Mouse (Mus musculus) heart, postnatal 25 days (tissue): Measurements from ENCODE around the gene Mcts2. TPM values are rescaled to one million over a fixed set of nuclear protein-coding genes. Genes with fewer than 3 reads are reported as not detected.

Experiments
- total RNA-seq, 2 experiments: library from RNA; stranded (reverse); gene quantifications; 2 replicates each; pipeline ENCODE4 v1.2.3; 2021

Gene Mcts2
- total RNA-seq, 2 experiments from 2014 or later, result 17.7 to 18.5 TPM

Other genes with a start within 250 kb of the Mcts2 start
- not detected for gene Defb23, start 222.4 kb upstream of the Mcts2 start, total RNA-seq
- not detected for gene Defb20, start 210.0 kb upstream of the Mcts2 start, total RNA-seq
- not detected for gene Defb22, start 196.9 kb upstream of the Mcts2 start, total RNA-seq
- not detected for gene Defb26, start 175.3 kb upstream of the Mcts2 start, total RNA-seq
- gene Defb28, start 168.8 kb upstream of the Mcts2 start, total RNA-seq, result not detected
- gene Defb29, start 146.9 kb upstream of the Mcts2 start, total RNA-seq, result not detected
- gene Gm17416, start 117.7 kb upstream of the Mcts2 start, total RNA-seq, result not detected
- gene Defb21, start 114.3 kb upstream of the Mcts2 start, total RNA-seq, result not detected
- not detected for gene Defb19, start 106.7 kb upstream of the Mcts2 start, total RNA-seq
- not detected for gene Defb45, start 87.6 kb upstream of the Mcts2 start, total RNA-seq
- not detected for gene Defb36, start 82.7 kb upstream of the Mcts2 start, total RNA-seq
- not detected for gene Defb25, start 64.0 kb upstream of the Mcts2 start, total RNA-seq
- gene Rem1, start 60.1 kb upstream of the Mcts2 start, total RNA-seq, result 1 to 10 TPM; 7.7 to 8.5 TPM
- 10 to 100 TPM; 35.1 to 38.5 TPM for gene H13, start 17.6 kb upstream of the Mcts2 start, total RNA-seq
- 10 to 100 TPM; 37.8 to 57.0 TPM for gene Id1, start 49.2 kb downstream of the Mcts2 start, total RNA-seq
- gene Cox4i2, start 67.1 kb downstream of the Mcts2 start, total RNA-seq, result 10 to 100 TPM; 12.2 to 16.8 TPM
- gene Bcl2l1, start 144.7 kb downstream of the Mcts2 start, total RNA-seq, result 10 to 100 TPM; 58.6 to 59.0 TPM
- gene Tpx2, start 160.9 kb downstream of the Mcts2 start, total RNA-seq, result 1 to 10 TPM; 1.5 to 1.6 TPM
- under 1 TPM in 1 of 2 experiments, not detected in 1; 0.13 TPM for gene Mylk2, start 224.3 kb downstream of the Mcts2 start, total RNA-seq
- gene Foxs1, start 246.2 kb downstream of the Mcts2 start, total RNA-seq, result 1 to 10 TPM; 3.7 TPM